Mouse (Mus musculus) neural tube, embryonic 14.5 days (tissue): ENCODE results near the gene Crx. TPM values are rescaled to one million over a fixed set of nuclear protein-coding genes. Genes with fewer than 3 reads are reported as not detected.

ENCODE experiments used
- ATAC-seq: fragments of 200-750 bp; cut with Nextera tagmentation; 2 replicates; pipeline ENCODE4 v1.8.0; 2017; ENCODE audit warnings: low read depth, mild to moderate bottlenecking, moderate TSS enrichment, moderate library complexity
- H3K27ac ChIP-seq: fragments of 300-500 bp; sonication (generic); 2 replicates; pipeline ENCODE4 v1.5.1; 2014; ENCODE audit warnings: low read depth, mild to moderate bottlenecking, control low read depth, low read length, moderate library complexity, mixed read lengths
- H3K27me3 ChIP-seq: fragments of 300-500 bp; sonication (generic); 2 replicates; pipeline ENCODE4 v1.6.1; 2014; ENCODE audit warnings: low read length; ENCODE audit not compliant: control insufficient read depth, insufficient read depth
- H3K36me3 ChIP-seq: fragments of 300-500 bp; sonication (generic); 2 replicates; pipeline ENCODE4 v1.6.1; 2014; ENCODE audit warnings: low read length, mixed read lengths; ENCODE audit not compliant: control insufficient read depth, insufficient read depth
- H3K4me1 ChIP-seq: fragments of 300-500 bp; sonication (generic); 2 replicates; pipeline ENCODE4 v1.6.1; 2014; ENCODE audit warnings: low read length; ENCODE audit not compliant: control insufficient read depth, insufficient read depth
- H3K4me2 ChIP-seq: fragments of 300-500 bp; sonication (generic); 2 replicates; pipeline ENCODE4 v1.6.1; 2014; ENCODE audit warnings: mild to moderate bottlenecking, low read depth, low read length, control low read depth
- H3K4me3 ChIP-seq: fragments of 300-500 bp; sonication (generic); 2 replicates; pipeline ENCODE4 v1.5.1; 2014; ENCODE audit warnings: low read depth, low read length, control low read depth, mixed read lengths
- H3K9ac ChIP-seq: fragments of 300-500 bp; sonication (generic); replicated peaks from 2 replicates; pipeline ENCODE4 v1.6.1; 2014; ENCODE audit warnings: low read depth, mild to moderate bottlenecking, control low read depth, low read length, mixed read lengths
- H3K9me3 ChIP-seq: fragments of 300-500 bp; sonication (generic); 2 replicates; pipeline ENCODE4 v1.6.1; 2016; ENCODE audit warnings: low read length; ENCODE audit not compliant: control insufficient read depth
- WGBS: fragments of 180-500 bp; shearing (Covaris S2); extraction: QIAGEN DNeasy Blood & Tissue Kit; methylation state at CpG from one replicate; pipeline ENCODE4 v1.1.7; 2014; 5-methylcytosine and 5-hydroxymethylcytosine counted together
- polyA plus RNA-seq: library from polyadenylated mRNA; unstranded; fragments of >200 nt; fragmentation: Nextera tagmentation; extraction: Ambion mirVana; gene quantifications from 2 replicates; pipeline ENCODE4 v1.2.1, GENCODE M21; 2014

Gene Crx
- polyA plus RNA-seq, 1 experiment from 2014 or later, result not detected

GRCm38 (mm10) chr7:15914751-15915150 is 35.0 kb upstream of the Crx start:
- no peak overlapping the region for H3K4me2 ChIP-seq
- no peak overlapping the region for H3K9ac ChIP-seq
- no peak overlapping the region for H3K27ac ChIP-seq
- H3K36me3 ChIP-seq, result peaks cover 9% of the 10 kb centered on the region
- 90% methylated on average over 2 of the region's 2 CpGs for WGBS
- no peak for ATAC-seq
- H3K4me1 ChIP-seq, result no peaks in the 10 kb centered on the region
- H3K4me3 ChIP-seq, result no peak overlapping the region
- no peaks in the 10 kb centered on the region for H3K9me3 ChIP-seq
- H3K27me3 ChIP-seq, result no peaks in the 10 kb centered on the region

DNA sequence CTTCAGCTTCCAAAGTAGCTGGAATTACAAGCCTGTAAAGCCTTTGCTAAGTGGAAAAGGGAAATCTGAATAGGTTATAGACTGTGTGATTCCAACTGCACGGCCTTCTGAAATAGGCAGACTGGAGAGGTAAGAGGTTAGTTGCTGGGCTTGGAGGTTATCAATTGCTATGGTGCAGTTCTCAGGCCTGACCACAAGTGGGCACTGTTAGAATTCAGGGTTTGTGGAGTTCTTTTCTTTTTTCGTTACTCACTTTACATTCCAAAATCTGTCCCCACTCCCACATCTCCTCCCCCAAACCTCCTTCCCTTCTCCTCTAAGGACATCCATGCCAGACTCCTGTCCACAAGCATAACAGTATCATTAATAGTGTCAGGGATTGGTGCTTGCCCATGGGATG is 34.5 kb upstream of the Crx start:
- Histone ChIP-seq H3K4me2 (no peak overlapping the region), H3K9ac (no peak overlapping the region), H3K9me3 (no peaks in the 10 kb centered on the region), H3K27me3 (no peaks in the 10 kb centered on the region), H3K36me3 (peaks cover 4% of the 10 kb centered on the region; the same call in 1 of the 2 replicates), H3K27ac (no peak overlapping the region), H3K4me3 (no peak overlapping the region), H3K4me1 (no peaks in the 10 kb centered on the region)
- no peak for ATAC-seq
- WGBS, result 49% methylated on average over 2 of the region's 2 CpGs

GRCm38 (mm10) chr7:15912183-15912582 is 32.4 kb upstream of the Crx start:
- peak; percentile 65; the same call in 1 of the 2 replicates for ATAC-seq
- 1% methylated on average over 4 of the region's 4 CpGs for WGBS
- no peaks in the 10 kb centered on the region for H3K36me3 ChIP-seq

DNA sequence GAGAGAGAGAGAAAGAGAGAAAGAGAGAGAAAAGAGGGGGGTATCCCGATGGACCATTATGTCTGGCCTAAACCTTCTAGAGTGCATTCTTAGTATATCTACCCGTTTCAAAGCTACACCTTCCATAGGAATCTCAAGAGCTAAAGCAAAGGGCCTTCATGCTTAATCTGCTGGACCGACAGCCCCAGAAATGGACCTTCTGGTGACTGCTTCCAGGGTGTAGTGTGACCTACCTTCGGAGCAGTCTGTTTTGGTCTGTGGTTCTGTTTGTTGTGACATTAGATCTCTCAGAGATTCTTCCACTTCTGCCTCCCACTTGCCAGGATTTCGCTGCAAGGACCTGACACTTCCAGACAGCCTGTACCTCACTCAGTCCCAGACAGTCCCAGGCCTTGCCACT is 30.8 kb upstream of the Crx start:
- 87% methylated on average over 5 of the region's 5 CpGs for WGBS
- Histone ChIP-seq H3K9ac (no peak overlapping the region), H3K4me2 (no peak overlapping the region), H3K36me3 (no peaks in the 10 kb centered on the region), H3K4me3 (no peak overlapping the region), H3K27me3 (no peaks in the 10 kb centered on the region), H3K9me3 (no peaks in the 10 kb centered on the region), H3K4me1 (no peaks in the 10 kb centered on the region), H3K27ac (no peak overlapping the region)
- no peak for ATAC-seq

More at GRCm38 (mm10) chr7:15912183-15912582, 32.4 kb upstream of the Crx start:
- H3K4me3 ChIP-seq, result no peak overlapping the region
- no peaks in the 10 kb centered on the region for H3K27me3 ChIP-seq
- no peak overlapping the region for H3K27ac ChIP-seq
- no peak overlapping the region for H3K9ac ChIP-seq
- H3K4me1 ChIP-seq, result no peaks in the 10 kb centered on the region
- H3K9me3 ChIP-seq, result no peaks in the 10 kb centered on the region
- H3K4me2 ChIP-seq, result no peak overlapping the region

DNA sequence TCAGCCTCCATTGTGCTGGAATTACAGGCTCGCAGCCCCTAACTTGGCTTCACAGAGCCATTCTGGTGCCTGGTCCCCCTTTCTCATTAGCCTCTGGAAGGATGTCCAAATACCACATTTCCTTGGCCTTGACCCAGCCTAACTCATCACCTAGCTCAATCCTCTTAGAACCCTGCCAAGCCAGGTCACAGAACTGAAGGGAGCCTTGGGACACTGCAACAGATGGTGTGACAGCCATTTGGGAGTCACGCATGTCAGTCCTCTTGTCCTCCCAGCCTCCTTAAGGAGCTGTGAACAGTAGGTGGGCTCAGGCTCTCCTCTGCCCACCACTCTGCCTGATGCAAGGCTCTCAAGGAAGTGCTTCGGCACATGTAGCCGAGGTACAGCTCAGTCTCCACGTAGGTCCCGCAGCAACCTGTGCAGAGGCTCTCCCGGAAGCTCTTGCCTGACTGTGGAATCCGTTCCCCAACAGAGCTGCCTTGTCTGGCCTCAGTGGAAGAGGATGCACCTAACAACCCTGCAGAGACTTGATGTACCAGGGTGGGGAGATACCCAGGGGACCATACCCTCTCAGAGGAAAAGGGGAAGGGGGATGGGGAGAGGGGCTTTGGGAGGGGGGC is 28.3 kb upstream of the Crx start:
- H3K27me3 ChIP-seq, result no peaks in the 10 kb centered on the region
- 80% methylated on average over 8 of the region's 8 CpGs for WGBS
- no peak for ATAC-seq
- no peak overlapping the region for H3K4me3 ChIP-seq
- H3K4me2 ChIP-seq, result no peak overlapping the region
- no peaks in the 10 kb centered on the region for H3K9me3 ChIP-seq
- H3K36me3 ChIP-seq, result no peaks in the 10 kb centered on the region
- no peak overlapping the region for H3K9ac ChIP-seq
- no peaks in the 10 kb centered on the region for H3K4me1 ChIP-seq
- no peak overlapping the region for H3K27ac ChIP-seq

DNA sequence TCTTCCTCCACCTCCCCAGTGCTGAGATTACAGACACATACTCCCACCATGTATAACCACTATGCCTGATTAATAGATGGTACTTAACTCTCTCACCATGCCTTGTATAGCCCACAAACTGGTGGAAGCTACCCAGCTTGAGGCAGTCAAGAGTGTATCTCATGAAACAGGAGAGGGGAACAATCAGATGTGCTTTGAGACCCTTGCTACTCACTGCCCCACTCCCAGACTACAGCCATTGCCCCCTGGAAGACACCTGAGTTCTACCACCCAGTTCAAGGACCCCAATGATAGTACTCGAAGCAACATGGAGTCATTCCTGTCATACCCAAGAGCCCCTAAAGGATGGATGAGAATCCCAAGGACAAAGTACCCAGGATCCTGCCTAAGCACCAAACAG is 26.8 kb upstream of the Crx start:
- 77% methylated on average over 1 of the region's 1 CpGs for WGBS
- no peaks in the 10 kb centered on the region for H3K27me3 ChIP-seq
- no peak overlapping the region for H3K4me3 ChIP-seq
- no peak overlapping the region for H3K27ac ChIP-seq
- H3K36me3 ChIP-seq, result no peaks in the 10 kb centered on the region
- no peak for ATAC-seq
- no peaks in the 10 kb centered on the region for H3K4me1 ChIP-seq
- no peak overlapping the region for H3K9ac ChIP-seq
- H3K4me2 ChIP-seq, result no peak overlapping the region
- H3K9me3 ChIP-seq, result no peaks in the 10 kb centered on the region

- Histone ChIP-seq H3K4me1 (no peaks in the 10 kb centered on the region), H3K27ac (no peak overlapping the region), H3K9ac (no peak overlapping the region), H3K4me2 (no peak overlapping the region), H3K4me3 (no peak overlapping the region), H3K9me3 (no peaks in the 10 kb centered on the region), H3K36me3 (no peaks in the 10 kb centered on the region), H3K27me3 (no peaks in the 10 kb centered on the region)
- no peak for ATAC-seq
- WGBS, result 82% methylated on average over 7 of the region's 7 CpGs
These were observed 26.1 kb upstream of the Crx start for GRCm38 (mm10) chr7:15905861-15906260.

DNA sequence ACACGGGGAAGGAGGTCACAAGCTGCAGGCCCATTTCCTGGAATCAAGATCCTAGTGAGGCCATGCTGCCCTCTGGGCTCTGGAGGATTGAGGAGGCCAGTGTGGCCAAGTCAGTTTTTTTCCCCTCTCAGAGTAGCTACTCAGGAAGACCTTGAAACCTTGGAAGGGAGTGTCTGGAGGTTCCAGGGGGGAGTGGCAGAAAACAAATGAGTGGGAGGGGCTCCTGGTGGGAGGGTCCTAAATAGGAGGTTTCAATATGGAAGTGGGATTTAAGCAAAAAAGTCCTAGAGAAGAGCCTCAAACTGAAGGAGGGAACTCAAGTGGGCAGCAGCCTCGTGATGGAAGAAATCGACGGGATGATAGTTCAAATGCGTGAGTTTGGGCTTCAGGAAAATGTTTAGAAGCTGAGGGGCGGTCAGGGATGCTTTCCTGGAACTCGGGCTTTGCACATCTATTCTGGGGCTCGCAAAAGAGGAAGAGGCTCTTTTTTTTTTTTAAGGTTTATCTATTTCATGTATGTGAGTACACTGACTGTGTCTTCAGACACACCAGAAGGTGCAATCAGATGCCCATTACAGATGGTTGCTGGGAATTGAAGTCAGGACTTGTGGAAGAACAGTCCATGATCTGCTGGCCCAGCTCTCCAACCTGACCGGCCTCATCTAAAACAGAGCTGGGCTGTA is 21.7 kb upstream of the Crx start:
- Histone ChIP-seq H3K9ac (no peak overlapping the region), H3K4me1 (no peaks in the 10 kb centered on the region), H3K4me2 (no peak overlapping the region), H3K4me3 (no peak overlapping the region), H3K27me3 (no peaks in the 10 kb centered on the region), H3K9me3 (no peaks in the 10 kb centered on the region), H3K27ac (no peak overlapping the region), H3K36me3 (no peaks in the 10 kb centered on the region)
- 79% methylated on average over 9 of the region's 9 CpGs for WGBS
- ATAC-seq, result no peak

DNA sequence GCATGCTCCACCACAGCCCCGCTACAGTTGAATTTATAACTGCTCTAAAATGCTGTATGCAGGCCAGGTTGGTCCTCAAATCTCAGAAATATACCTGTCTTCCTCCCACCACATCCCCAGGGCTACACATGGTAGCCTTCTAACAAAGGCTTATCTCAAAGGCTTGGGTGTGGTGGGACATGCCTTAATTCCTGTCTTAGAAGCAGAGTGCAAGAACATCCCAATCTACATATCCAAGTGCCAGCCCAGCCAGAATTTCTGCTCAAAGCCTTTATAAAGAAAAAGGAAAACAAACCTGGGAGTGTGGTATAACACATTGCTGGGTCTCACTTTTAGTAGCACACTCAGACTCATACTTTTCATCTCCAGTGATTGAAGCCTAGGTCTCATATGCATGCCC is 14.5 kb upstream of the Crx start:
- no peaks in the 10 kb centered on the region for H3K4me1 ChIP-seq
- no peaks in the 10 kb centered on the region for H3K36me3 ChIP-seq
- H3K9me3 ChIP-seq, result no peaks in the 10 kb centered on the region
- ATAC-seq, result no peak
- H3K27ac ChIP-seq, result no peak overlapping the region
- no peak overlapping the region for H3K4me3 ChIP-seq
- no peaks in the 10 kb centered on the region for H3K27me3 ChIP-seq
- no peak overlapping the region for H3K9ac ChIP-seq
- 85% methylated on average over 1 of the region's 1 CpGs for WGBS
- H3K4me2 ChIP-seq, result no peak overlapping the region
